Mouse (Mus musculus) kidney, postnatal 0 days (tissue): ENCODE measurements around the gene Abcb1a. TPM values are rescaled to one million over a fixed set of nuclear protein-coding genes. Genes with fewer than 3 reads are reported as not detected.

Experiments
- ATAC-seq: fragments of 200-750 bp; cut with Nextera tagmentation; replicated peaks from 2 replicates; pipeline ENCODE4 v1.8.0; 2017; ENCODE audit warnings: low read depth, moderate number of reproducible peaks, moderate TSS enrichment, moderate library complexity; ENCODE audit not compliant: low FRiP score
- DNase-seq: peaks from one replicate; pipeline ENCODE4 v3.0.0-alpha.2; 2016; ENCODE audit warnings: low spot score
- H3K27ac ChIP-seq: fragments of 300-500 bp; sonication (generic); 2 replicates; pipeline ENCODE4 v1.5.1; 2014; ENCODE audit warnings: mild to moderate bottlenecking
- H3K27me3 ChIP-seq: fragments of 300-500 bp; sonication (generic); 2 replicates; pipeline ENCODE4 v1.6.1; 2014; ENCODE audit warnings: low read length, mixed read lengths; ENCODE audit not compliant: insufficient read depth
- H3K36me3 ChIP-seq: fragments of 300-500 bp; sonication (generic); 2 replicates; pipeline ENCODE4 v1.6.1; 2014; ENCODE audit warnings: low read length, mixed read lengths; ENCODE audit not compliant: insufficient read depth
- H3K4me1 ChIP-seq: fragments of 300-500 bp; sonication (generic); replicated peaks from 2 replicates; pipeline ENCODE4 v1.6.1; 2014; ENCODE audit warnings: antibody characterized with exemption, low read length, mixed read lengths; ENCODE audit not compliant: insufficient read depth
- H3K4me2 ChIP-seq: fragments of 300-500 bp; sonication (generic); 2 replicates; pipeline ENCODE4 v1.6.1; 2014; ENCODE audit warnings: mild to moderate bottlenecking, low read length, moderate library complexity, mixed read lengths
- H3K4me3 ChIP-seq: fragments of 300-500 bp; sonication (generic); replicated peaks from 2 replicates; pipeline ENCODE4 v1.5.1; 2014; ENCODE audit warnings: low read depth, low read length
- H3K9ac ChIP-seq: fragments of 300-500 bp; sonication (generic); 2 replicates; pipeline ENCODE4 v1.6.1; 2014; ENCODE audit warnings: low read depth, low read length
- H3K9me3 ChIP-seq: fragments of 300-500 bp; sonication (generic); replicated peaks from 2 replicates; pipeline ENCODE4 v1.6.1; 2016; ENCODE audit warnings: low read length, inconsistent platforms, mixed read lengths
- CTCF ChIP-seq: IDR thresholded peaks from 2 replicates; pipeline ENCODE4 v1.5.1; 2016; ENCODE audit warnings: antibody characterized with exemption, low read depth, mild to moderate bottlenecking, moderate library complexity
- WGBS: fragments of 180-500 bp; shearing (Covaris S2); extraction: QIAGEN DNeasy Blood & Tissue Kit; methylation state at CpG from one replicate; pipeline ENCODE4 v1.1.7; 2014; 5-methylcytosine and 5-hydroxymethylcytosine counted together
- polyA plus RNA-seq: library from polyadenylated mRNA; unstranded; fragments of >200 nt; fragmentation: Nextera tagmentation; extraction: Ambion mirVana; gene quantifications from 2 replicates; pipeline ENCODE4 v1.2.1, GENCODE M21; 2015

The Abcb1a gene
- 0.20 and 0.43 TPM in 2 replicates for polyA plus RNA-seq

DNA sequence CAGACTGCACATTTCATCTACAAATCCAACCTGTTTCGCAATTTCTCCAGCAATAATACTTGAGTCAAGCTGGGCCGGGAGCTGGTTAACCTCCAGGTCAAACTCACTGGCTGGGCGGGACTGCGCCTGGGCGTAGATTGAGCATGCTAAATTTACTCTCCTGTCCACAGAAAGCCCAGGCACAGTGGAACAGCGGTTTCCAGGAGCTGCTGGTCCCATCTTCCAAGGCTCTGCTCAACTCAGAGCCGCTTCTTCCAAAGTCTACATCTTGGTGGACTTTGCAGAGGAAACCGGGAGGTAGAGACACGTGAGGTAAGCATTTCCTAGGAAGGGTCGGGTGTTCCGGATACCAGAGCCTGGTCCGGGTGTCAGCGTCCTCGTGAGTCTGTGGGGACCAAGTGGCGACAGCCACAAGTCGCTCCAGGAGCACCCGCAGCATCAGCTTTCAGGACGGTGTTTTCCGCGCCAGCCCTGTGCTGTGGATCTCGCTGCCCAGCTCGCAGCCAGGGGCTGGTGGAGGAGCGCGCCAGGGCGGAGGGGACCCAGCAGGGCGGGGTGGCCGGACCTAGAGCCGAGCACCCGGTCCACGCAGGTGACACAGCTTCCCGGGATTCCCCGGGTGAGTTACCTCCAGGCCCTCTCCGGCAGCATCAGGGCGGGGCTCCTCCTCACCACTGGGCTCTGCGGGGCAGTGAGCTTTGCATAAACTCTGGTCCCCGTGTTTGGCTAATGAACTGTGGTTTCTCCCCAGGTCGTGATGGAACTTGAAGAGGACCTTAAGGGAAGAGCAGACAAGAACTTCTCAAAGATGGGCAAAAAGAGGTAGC, at the start of gene Abcb1a:
TSS of gene Abcb1a (plus strand) at position 167 of the 827 bp plus-strand sequence.
- Histone ChIP-seq H3K4me2 (peak within 1 kb of the TSS; percentile 86), H3K4me3 (peak within 1 kb of the TSS; percentile 33), H3K9me3 (no peaks in the 10 kb centered on the region), H3K27ac (no peak within 1 kb of the TSS), H3K9ac (peak within 1 kb of the TSS; percentile 24; the same call in 1 of the 2 replicates), H3K27me3 (no peaks in the 10 kb centered on the region), H3K4me1 (no peaks in the 10 kb centered on the region), H3K36me3 (no peaks in the 10 kb centered on the region)
- DNase-seq, result peak; percentile 36
- no peak for TF ChIP-seq CTCF
- peak; percentile 46; the same call in 1 of the 2 replicates for ATAC-seq
- 2% methylated on average over 34 of the region's 37 CpGs for WGBS

GRCm38 (mm10) chr5:8622071-8622595, 37.7 kb upstream of the Abcb1a start:
- DNase-seq, result peak; percentile 67
- Histone ChIP-seq H3K36me3 (no peaks in the 10 kb centered on the region), H3K9me3 (no peaks in the 10 kb centered on the region), H3K27ac (no peak overlapping the region), H3K4me1 (no peaks in the 10 kb centered on the region), H3K4me2 (peak overlapping the region; percentile 100), H3K4me3 (peak overlapping the region; percentile 82), H3K27me3 (no peaks in the 10 kb centered on the region), H3K9ac (peak overlapping the region; percentile 62)
- TF ChIP-seq CTCF, result no peak
- peak; percentile 46 for ATAC-seq
- WGBS, result under 1% methylated on average over 29 of the region's 49 CpGs

GRCm38 (mm10) chr5:8622596-8623231, 37.2 kb upstream of the Abcb1a start, which contains the start of gene Rundc3b:
Gene Rundc3b, minus strand, starts transcription at chr5:8622952.
- Histone ChIP-seq H3K4me1 (no peaks in the 10 kb centered on the region), H3K9ac (peak within 1 kb of the TSS; percentile 62), H3K27me3 (no peaks in the 10 kb centered on the region), H3K36me3 (no peaks in the 10 kb centered on the region), H3K27ac (no peak within 1 kb of the TSS), H3K4me2 (peak within 1 kb of the TSS; percentile 100), H3K9me3 (no peaks in the 10 kb centered on the region), H3K4me3 (peak within 1 kb of the TSS; percentile 82)
- ATAC-seq (peak; percentile 98), DNase-seq (peak; percentile 94)
- no peak for TF ChIP-seq CTCF
- under 1% methylated on average over 36 of the region's 74 CpGs for WGBS

DNA sequence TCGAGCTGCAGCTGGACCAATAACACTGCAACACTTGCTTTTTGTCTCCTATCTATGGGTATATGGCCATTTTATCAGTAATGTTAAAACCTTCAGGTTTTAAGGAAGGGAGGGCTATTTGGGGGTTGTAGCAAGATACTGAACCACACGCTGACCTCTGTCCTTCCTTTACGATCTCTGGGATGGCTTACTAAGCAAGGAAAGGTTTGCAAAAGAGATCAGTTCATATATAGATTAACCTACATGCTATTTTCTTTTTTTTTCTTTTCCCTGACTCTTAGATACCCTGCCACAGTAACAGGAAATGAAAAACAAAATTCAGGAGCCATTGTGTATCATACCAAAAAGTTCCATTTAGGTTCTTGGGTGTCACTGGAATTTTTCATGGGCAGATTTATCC, 27.0 kb upstream of the Abcb1a start:
- Histone ChIP-seq H3K9me3 (no peaks in the 10 kb centered on the region), H3K4me1 (no peaks in the 10 kb centered on the region), H3K36me3 (no peaks in the 10 kb centered on the region), H3K27me3 (no peaks in the 10 kb centered on the region), H3K27ac (no peak overlapping the region), H3K9ac (no peak overlapping the region), H3K4me2 (no peak overlapping the region), H3K4me3 (no peak overlapping the region)
- TF ChIP-seq CTCF, result no peak
- DNase-seq (no peak), ATAC-seq (no peak)
- 74% methylated on average over 3 of the region's 3 CpGs for WGBS

GRCm38 (mm10) chr5:8634489-8634975, 25.3 kb upstream of the Abcb1a start:
- DNase-seq (no peak), ATAC-seq (no peak; the same call in 1 of the 2 replicates)

GRCm38 (mm10) chr5:8648300-8648699, 11.6 kb upstream of the Abcb1a start:
- no peaks in the 10 kb centered on the region for H3K36me3 ChIP-seq
- TF ChIP-seq CTCF, result no peak
- no peak overlapping the region for H3K4me2 ChIP-seq
- H3K27me3 ChIP-seq, result no peaks in the 10 kb centered on the region
- DNase-seq (no peak), ATAC-seq (no peak)
- WGBS, result 81% methylated on average over 4 of the region's 4 CpGs
- H3K4me3 ChIP-seq, result no peak overlapping the region
- H3K27ac ChIP-seq, result no peak overlapping the region
- H3K4me1 ChIP-seq, result no peaks in the 10 kb centered on the region
- no peak overlapping the region for H3K9ac ChIP-seq
- no peaks in the 10 kb centered on the region for H3K9me3 ChIP-seq

More at GRCm38 (mm10) chr5:8634489-8634975, 25.3 kb upstream of the Abcb1a start:
- H3K9me3 ChIP-seq, result no peaks in the 10 kb centered on the region
- no peaks in the 10 kb centered on the region for H3K36me3 ChIP-seq
- no peak for TF ChIP-seq CTCF
- H3K4me3 ChIP-seq, result no peak overlapping the region
- no peak overlapping the region for H3K4me2 ChIP-seq
- no peak overlapping the region for H3K27ac ChIP-seq
- no peaks in the 10 kb centered on the region for H3K4me1 ChIP-seq
- H3K27me3 ChIP-seq, result no peaks in the 10 kb centered on the region
- no peak overlapping the region for H3K9ac ChIP-seq
